In genomic region chr14:52189519-52189918, GRCm38 (mm10) we compare ENCODE assay signal across 20 mouse cellular contexts. TPM values are rescaled to one million over a fixed set of nuclear protein-coding genes. Genes with fewer than 3 reads are reported as not detected.
DNase-seq lines count a peak whose midpoint lies in the region; ATAC-seq and TF ChIP-seq lines count a peak whose summit lies in the region.
"Had no signal": no experiment of that assay in that cellular context is flagged by ENCODE, and none has a peak within 500 bp of the region (broad histone marks: within the 10 kb centered on the region; RNA-seq: fewer than 3 reads in every experiment).

No protein-coding gene starts in this region.

- no peaks in the 10 kb centered on the region for H3K27me3 ChIP-seq in hindbrain, postnatal 0 days (ENCODE audit: insufficient read depth, low read length)
- H3K27me3 ChIP-seq in hindbrain, embryonic 10.5 days (ENCODE audit: insufficient read depth, poor library complexity, severe bottlenecking): no peaks in the 10 kb centered on the region
- H3K27me3 ChIP-seq in splenic B cell, adult 2 months (ENCODE audit: control insufficient read depth, insufficient read depth, low read length, poor library complexity, severe bottlenecking): no peaks in the 10 kb centered on the region
- no peaks in the 10 kb centered on the region for H3K27me3 ChIP-seq in kidney, adult 2 months (replicated peaks; ENCODE audit: control insufficient read depth, insufficient read depth, low read length)
- H3K27me3 ChIP-seq: embryonic facial prominence, embryonic 15.5 days; forebrain, embryonic 13.5 days; heart, embryonic 12.5 days had no signal

- 67% methylated on average over 2 of the region's 2 CpGs for WGBS in hindbrain, postnatal 0 days
- 93% methylated on average over 2 of the region's 2 CpGs for WGBS in hindbrain, embryonic 10.5 days
- 56% methylated on average over 2 of the region's 2 CpGs for WGBS in kidney, adult 2 months

- TF ChIP-seq CTCF in hindbrain, postnatal 0 days (IDR thresholded peaks at IDR 0.05; ENCODE audit: low read depth): peak; percentile 52
- TF ChIP-seq CTCF in kidney, adult 2 months (conservative IDR thresholded peaks at IDR 0.05; ENCODE audit: insufficient read depth, insufficient read length, low read depth, low read length): no peak

- H3K9me3 ChIP-seq in hindbrain, postnatal 0 days (ENCODE audit: low read length): no peaks in the 10 kb centered on the region
- H3K9me3 ChIP-seq in hindbrain, embryonic 10.5 days: no peaks in the 10 kb centered on the region
- H3K9me3 ChIP-seq: embryonic facial prominence, embryonic 15.5 days; forebrain, embryonic 13.5 days; G1E; heart, embryonic 12.5 days; limb, embryonic 10.5 days had no signal

- no peak for TF ChIP-seq POLR2A in kidney, adult 2 months (IDR thresholded peaks at IDR 0.05; ENCODE audit: low read depth, low read length)

- no peaks in the 10 kb centered on the region for H3K4me1 ChIP-seq in hindbrain, postnatal 0 days (ENCODE audit: insufficient read depth, low read length)
- H3K4me1 ChIP-seq in hindbrain, embryonic 10.5 days (replicated peaks): no peaks in the 10 kb centered on the region
- no peaks in the 10 kb centered on the region for H3K4me1 ChIP-seq in kidney, adult 2 months (ENCODE audit: control insufficient read depth, insufficient read depth, low read length)
- H3K4me1 ChIP-seq: embryonic facial prominence, embryonic 15.5 days; forebrain, embryonic 13.5 days; limb, embryonic 10.5 days had no signal

- H3K4me3 ChIP-seq in hindbrain, postnatal 0 days (ENCODE audit: low read length): no peak overlapping the region
- no peak overlapping the region for H3K4me3 ChIP-seq in hindbrain, embryonic 10.5 days
- no peak overlapping the region for H3K4me3 ChIP-seq in kidney, adult 2 months (ENCODE audit: insufficient read depth, low read depth, low read length)
- H3K4me3 ChIP-seq: embryonic facial prominence, embryonic 15.5 days; forebrain, embryonic 13.5 days; heart, embryonic 12.5 days; limb, embryonic 10.5 days had no signal

- H3K36me3 ChIP-seq in hindbrain, postnatal 0 days (ENCODE audit: insufficient read depth, low read length): 0 out of 2 replicates have a peak, but pooled peaks cover 4% of the 10 kb centered on the region
- H3K36me3 ChIP-seq in hindbrain, embryonic 10.5 days: peaks cover 59% of the 10 kb centered on the region
- no peaks in the 10 kb centered on the region for H3K36me3 ChIP-seq in splenic B cell, adult 2 months (ENCODE audit: control insufficient read depth, insufficient read depth, low read length, poor library complexity, severe bottlenecking)
- no peaks in the 10 kb centered on the region for H3K36me3 ChIP-seq in kidney, adult 2 months (ENCODE audit: control insufficient read depth, insufficient read depth, low read length)

- no peak for ATAC-seq in hindbrain, postnatal 0 days
- ATAC-seq: activated CD4-positive, CD25-positive, alpha-beta regulatory T cell, adult 4 months; forebrain, embryonic 13.5 days had no signal

- H3K4me2 ChIP-seq in hindbrain, postnatal 0 days (ENCODE audit: low read depth, low read length): no peak overlapping the region
- H3K4me2 ChIP-seq: embryonic facial prominence, embryonic 15.5 days; forebrain, embryonic 13.5 days; heart, embryonic 12.5 days had no signal

- H3K27ac ChIP-seq in hindbrain, postnatal 0 days: no peak overlapping the region
- no peak overlapping the region for H3K27ac ChIP-seq in hindbrain, embryonic 10.5 days
- no peak overlapping the region for H3K27ac ChIP-seq in kidney, adult 2 months (ENCODE audit: insufficient read depth, low read depth, low read length)
- H3K27ac ChIP-seq: embryonic facial prominence, embryonic 15.5 days; forebrain, embryonic 13.5 days; limb, embryonic 10.5 days; liver, embryonic 14.5 days; macrophage had no signal

- DNase-seq in embryo, embryonic 11 days: peak; percentile 7
- DNase-seq in embryo, embryonic 9.5 days (ENCODE audit: extremely low spot score): no peak
- peak; percentile 20 for DNase-seq in hindbrain, postnatal 0 days (ENCODE audit: low spot score)
- no peak for DNase-seq in hindbrain, embryonic 10.5 days (ENCODE audit: low spot score)
- DNase-seq in retina, embryonic 14.5 days (ENCODE audit: low spot score): peak; percentile 30
- DNase-seq in retina, postnatal 1 day: no peak
- DNase-seq in splenic B cell, adult 2 months (ENCODE audit: low read depth, low spot score): peak; percentile 31
- DNase-seq in kidney, adult 2 months: no peak
- DNase-seq: cerebellum, adult 9-11 months; gastrocnemius, postnatal 14 days; kidney, postnatal 10 days; right cerebral cortex, adult 18-20 months had no signal

- no peak overlapping the region for H3K9ac ChIP-seq in hindbrain, postnatal 0 days (replicated peaks; ENCODE audit: low read length)
- H3K9ac ChIP-seq: embryonic facial prominence, embryonic 15.5 days; forebrain, embryonic 13.5 days; heart, embryonic 12.5 days; liver, embryonic 14.5 days had no signal

RNA-seq across cellular contexts. Expression of gene Supt16, which starts 7.7 kb away (rescaled TPM):
- 28.2 and 28.4 TPM in 2 replicates for total RNA-seq in hindbrain, postnatal 0 days (2014; rRNA removed)
- polyA plus RNA-seq in hindbrain, postnatal 0 days (2015; fragmentation: Nextera tagmentation; extraction: Ambion mirVana): 43.5 and 43.8 TPM in 2 replicates
- 60.2 and 82.3 TPM in 2 replicates for polyA plus RNA-seq in hindbrain, embryonic 10.5 days (2016; fragmentation: Nextera tagmentation; extraction: Ambion mirVana)
- polyA plus RNA-seq in kidney, adult 2 months (2012; rRNA removed): 7.1 and 10.2 TPM in 2 replicates

Comparison
In these comparisons a context has a peak if more than half of its experiments do, and no peak if none do; other contexts are left out.
1. DNase-seq: peak in embryo, embryonic 11 days (single experiment), hindbrain, postnatal 0 days (single experiment), retina, embryonic 14.5 days (single experiment) and splenic B cell, adult 2 months (single experiment); none in embryo, embryonic 9.5 days (single experiment), hindbrain, embryonic 10.5 days (single experiment), retina, postnatal 1 day (single experiment) and kidney, adult 2 months (single experiment).